Mouse (Mus musculus): ENCODE measurements around the gene Sptlc2. TPM values are rescaled to one million over a fixed set of nuclear protein-coding genes. Genes with fewer than 3 reads are reported as not detected.

Sptlc2 gene
- polyA plus RNA-seq, 1 experiment: 28.7 TPM

DNA sequence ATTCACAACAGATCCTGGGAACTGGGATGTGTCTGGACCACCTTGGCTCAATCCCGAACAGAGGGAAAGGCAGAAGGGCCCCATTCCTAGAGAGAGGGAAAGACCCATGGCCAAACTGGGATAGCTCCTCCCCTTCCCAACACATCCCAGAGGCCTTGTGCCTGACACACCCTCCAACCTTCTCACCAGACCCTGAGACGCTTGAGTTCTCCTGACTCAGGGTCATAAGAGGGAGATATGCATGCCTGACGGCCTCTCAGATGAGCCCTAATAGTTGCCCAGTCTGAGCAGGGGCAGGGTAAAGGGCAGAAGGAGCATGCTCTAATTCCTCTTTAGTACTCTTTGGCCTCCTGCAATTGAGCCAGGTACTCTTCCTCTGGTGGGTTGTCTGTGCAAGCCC is 108.8 kb downstream of the Sptlc2 start:
- no peak for TF ChIP-seq GATA1 (IDR thresholded peaks at IDR 0.05; ENCODE audit: low read length)

DNA sequence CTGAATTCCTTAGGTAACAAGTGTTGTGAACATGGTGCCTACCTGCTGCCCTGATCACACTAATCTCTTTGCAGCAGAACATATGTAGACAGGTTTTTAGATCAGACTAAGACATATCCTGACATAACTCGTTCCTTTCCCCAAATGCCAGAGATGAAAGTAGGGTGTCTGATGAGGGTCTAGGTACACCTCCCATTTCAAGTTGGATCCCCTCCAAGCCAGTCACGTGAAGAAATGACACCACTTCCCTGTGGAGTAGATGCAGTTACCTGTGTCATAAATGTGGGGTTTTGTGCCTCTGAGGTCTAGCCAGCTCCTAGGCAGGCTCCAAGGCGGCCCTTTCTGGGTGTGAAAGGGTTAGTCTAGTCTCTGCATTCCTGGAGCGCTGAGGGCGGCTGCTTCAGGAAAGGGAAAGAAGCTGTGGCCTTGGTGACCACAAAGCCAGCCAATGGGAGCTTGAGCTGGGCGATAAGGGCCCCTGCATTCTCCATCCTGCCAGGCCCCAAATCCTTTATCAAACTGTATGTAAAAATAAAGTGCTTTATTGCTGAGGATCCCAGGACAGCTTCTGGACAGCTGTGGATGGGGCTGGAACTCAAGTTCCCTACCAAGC is 109.9 kb downstream of the Sptlc2 start:
- no peak for TF ChIP-seq GATA1 (IDR thresholded peaks at IDR 0.05; ENCODE audit: low read length)

DNA sequence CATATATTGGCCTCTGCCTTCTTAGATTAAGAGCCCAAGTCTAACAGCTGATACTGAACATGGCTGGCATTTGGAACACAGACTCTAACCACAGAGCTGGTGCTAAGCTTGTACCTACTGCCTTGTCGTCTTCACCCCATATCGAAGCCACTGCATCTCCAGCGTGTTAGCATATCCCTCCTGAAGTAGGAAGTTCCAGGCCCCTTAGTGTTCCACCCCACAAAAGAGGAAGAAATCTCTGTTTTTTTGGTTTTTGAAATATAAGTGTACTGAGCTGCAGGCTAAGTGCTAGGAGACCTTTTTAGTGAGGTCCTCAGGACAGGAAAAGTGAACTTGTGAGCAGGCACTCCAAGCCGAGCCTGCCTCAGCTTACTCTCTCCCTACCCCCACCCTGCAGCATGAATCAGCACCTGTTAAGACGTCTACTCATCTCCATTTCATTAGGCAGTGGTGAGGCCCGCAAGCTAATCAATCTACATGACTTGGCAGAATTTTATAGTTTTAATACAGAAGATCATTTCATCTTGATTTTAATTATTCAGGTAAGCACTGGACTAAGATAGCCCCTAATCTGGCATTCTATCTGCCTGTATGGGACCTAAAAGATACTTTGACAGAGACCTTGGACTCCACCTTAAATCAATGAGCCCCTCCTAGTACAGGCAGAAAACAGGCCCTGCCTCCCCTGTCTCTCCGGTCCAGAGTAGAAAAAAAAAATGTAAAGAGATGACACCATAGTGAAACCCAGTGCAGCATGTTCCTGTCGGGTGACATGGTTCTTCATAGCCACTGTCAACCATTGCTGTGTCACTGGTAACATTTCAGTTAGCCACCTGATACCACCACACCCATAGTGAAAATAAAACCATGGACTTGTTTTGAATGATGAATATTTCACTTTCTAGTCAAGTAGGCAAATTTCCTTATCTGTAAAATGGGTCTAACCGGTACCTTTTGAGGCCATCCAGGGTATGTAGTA is 113.0 kb downstream of the Sptlc2 start:
- no peak for TF ChIP-seq GATA1 (IDR thresholded peaks at IDR 0.05; ENCODE audit: low read length)

DNA sequence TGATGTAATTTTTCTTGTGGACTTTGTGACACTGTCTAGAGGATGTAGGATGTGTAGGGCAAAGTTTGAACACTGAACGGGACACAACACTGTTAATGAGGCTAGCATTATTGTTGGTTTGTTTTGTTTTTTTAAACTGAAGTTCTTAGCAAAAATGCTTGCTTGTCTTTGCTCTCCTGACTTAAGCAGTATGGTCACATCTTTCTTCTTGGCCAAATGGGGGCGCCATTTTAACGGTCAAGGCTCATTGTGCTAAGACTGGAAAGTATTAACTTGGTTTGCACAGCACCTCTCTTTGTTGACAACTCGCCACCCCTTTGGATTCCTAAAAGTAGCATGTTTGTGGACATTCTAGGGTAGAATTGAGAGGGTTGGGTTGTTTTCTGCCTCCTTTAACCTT is 120.5 kb downstream of the Sptlc2 start:
- no peak for TF ChIP-seq GATA1 (IDR thresholded peaks at IDR 0.05; ENCODE audit: low read length)

DNA sequence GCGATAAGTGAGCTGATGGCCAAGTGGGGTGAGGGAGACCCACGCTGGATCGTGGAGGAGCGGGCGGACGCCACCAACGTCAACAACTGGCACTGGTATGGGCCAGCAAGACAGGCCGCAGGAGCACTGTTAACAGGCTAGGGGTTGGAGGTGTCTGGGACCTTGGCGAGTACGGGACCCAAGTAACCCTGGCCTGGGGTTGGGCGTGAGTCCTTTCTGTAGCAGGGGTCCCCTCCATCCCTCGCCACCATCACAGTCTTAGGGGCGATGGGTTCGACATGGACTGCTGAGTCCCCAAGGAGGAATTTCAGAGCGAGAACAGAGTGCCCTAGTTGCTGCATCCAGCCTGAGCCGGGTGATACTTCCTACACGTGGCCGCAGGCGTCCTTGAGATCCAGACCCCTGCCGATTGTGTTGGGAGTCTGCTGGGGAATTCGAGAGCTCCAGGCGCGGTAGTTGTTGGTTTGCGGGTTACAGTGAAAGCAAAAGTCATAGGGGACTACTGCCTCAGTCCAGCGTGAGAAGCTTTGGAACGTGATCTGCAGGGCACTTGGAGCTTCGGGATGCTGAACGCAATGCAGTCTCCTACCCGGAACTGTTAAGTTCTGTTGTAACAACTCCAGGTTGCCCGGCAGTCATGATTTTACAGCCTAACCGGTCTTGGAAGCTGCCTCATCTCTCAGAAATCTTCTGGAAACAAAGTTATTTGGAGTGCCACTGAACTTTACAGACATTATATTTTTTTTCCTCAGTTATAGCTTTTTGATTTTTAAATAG is 121.1 kb downstream of the Sptlc2 start:
- no peak for TF ChIP-seq GATA1 (IDR thresholded peaks at IDR 0.05; ENCODE audit: low read length)

DNA sequence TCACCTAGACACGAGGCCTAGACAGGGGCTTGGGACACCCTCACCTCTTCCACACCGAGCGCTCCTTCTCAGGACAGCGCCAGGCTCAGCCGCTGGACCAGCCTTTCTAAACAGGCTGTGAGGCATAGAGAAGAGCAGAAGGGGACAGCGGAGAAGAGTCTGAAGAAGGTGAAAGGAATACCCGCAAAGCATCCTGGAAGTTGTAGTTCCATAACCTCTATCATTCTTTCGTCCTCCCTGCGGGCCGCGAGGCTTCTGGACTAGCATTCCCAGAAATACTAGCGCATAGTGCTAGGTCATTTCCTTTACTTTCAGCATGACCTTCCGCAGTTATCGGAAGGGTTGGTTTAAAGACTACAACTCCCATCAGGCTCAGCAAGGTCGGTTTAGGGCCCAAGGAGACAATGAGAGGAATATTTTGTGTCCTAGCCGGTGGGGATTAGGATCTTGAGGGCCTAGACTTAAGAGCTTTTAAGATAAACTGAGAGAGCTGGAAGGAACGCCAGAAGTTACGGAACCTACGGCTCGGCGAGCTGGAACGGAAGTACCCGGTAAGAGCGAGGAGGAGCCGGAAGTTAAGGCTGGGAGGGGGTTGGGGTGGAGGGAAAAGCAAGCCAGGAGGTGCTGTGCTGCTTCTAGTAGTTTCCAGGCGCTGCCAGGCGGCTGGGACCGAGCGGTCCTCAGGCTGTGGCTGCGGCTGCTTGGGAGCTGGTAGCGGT is 121.9 kb downstream of the Sptlc2 start, which contains the start of the genes Vipas39 and Ahsa1:
TSS of gene Vipas39 (minus strand) at position 149 of the 719 bp plus-strand sequence.
TSS of gene Ahsa1 (plus strand) at position 372 of the 719 bp plus-strand sequence.
- no peak for TF ChIP-seq GATA1 (IDR thresholded peaks at IDR 0.05; ENCODE audit: low read length)

DNA sequence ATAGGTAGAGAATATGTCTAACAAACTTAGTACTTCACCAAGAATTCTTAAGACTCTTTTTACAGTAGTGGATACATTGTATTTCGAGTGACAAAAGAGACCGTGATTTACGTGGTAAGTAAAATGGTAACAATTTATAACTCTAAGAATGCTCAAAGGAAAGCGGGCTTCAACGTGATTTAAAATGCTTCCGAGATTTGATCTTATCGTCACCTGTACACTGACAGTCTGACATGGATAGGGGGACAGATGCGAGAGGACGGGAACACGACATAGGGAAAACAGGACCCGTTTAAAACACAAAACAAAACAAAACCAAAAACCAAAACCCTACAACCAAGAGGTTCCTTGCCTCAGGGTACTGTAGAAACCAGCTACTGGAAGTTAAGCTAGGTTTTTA is 122.7 kb downstream of the Sptlc2 start:
- TF ChIP-seq GATA1 (IDR thresholded peaks at IDR 0.05; ENCODE audit: low read length): no peak

DNA sequence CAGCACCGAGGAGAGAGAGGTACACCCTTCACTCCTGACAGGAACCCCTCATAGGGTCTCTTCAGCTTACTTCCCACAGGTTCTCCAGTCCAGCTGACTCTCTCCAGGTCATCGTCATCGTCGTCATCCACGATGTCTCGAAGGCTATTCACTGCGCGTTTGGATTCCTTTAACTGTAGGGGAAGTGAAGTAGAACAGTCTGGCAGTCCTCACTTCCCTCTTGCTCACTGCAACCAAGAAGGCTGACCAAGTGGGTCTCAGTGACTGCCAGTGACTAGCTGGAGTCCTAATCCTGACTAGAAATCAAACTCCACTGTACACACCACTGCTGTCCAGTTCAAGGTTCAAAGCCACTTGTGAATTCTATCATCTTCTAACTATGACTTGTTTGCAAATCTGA is 127.6 kb downstream of the Sptlc2 start:
- TF ChIP-seq GATA1 (IDR thresholded peaks at IDR 0.05; ENCODE audit: low read length): no peak

DNA sequence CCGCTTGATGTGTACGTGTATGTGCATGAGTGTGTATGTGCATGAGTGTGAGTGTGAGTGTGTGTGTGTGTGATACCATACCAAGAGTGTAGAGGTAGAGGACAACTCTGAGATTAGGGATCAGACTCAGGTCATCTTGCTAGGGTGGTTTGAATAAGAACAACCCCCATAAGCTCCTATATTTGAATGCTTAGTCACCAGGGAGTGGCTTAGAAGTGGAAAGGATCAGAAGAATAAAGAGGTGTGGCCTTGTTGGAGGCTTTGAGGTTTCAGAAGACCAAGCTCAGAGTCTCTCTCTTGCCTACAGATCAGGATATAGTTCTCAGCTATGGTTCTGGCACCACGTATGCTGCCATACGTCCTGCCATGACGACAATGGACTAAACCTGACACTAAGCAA is 131.5 kb downstream of the Sptlc2 start:
- no peak for TF ChIP-seq GATA1 (IDR thresholded peaks at IDR 0.05; ENCODE audit: low read length)

Other genes with a start within 250 kb of the Sptlc2 start
- gene Gstz1, start 241.2 kb downstream of the Sptlc2 start, polyA plus RNA-seq (2012): 4.7 and 6.0 TPM in 2 replicates
- 3.0 and 3.9 TPM in 2 replicates for gene Pomt2, start 240.4 kb downstream of the Sptlc2 start, polyA plus RNA-seq (2012)
- 0.33 TPM in 1 of 2 replicates, not detected in the other for gene Samd15, start 188.6 kb downstream of the Sptlc2 start, polyA plus RNA-seq (2012)
- gene Tmed8, start 187.9 kb downstream of the Sptlc2 start, polyA plus RNA-seq (2012): 2.6 and 3.0 TPM in 2 replicates
- 0.08 TPM in 1 of 2 replicates, not detected in the other for gene Noxred1, start 149.6 kb downstream of the Sptlc2 start, polyA plus RNA-seq (2012)
- 0.40 and 0.55 TPM in 2 replicates for gene Vipas39, start 122.1 kb downstream of the Sptlc2 start, polyA plus RNA-seq (2012)
- gene Ahsa1, start 121.9 kb downstream of the Sptlc2 start, polyA plus RNA-seq (2012): 209 and 244 TPM in 2 replicates
- not detected in 2 replicates for gene Ism2, start 88.7 kb downstream of the Sptlc2 start, polyA plus RNA-seq (2012)
- 2.3 and 3.9 TPM in 2 replicates for gene Slirp, start 55.5 kb upstream of the Sptlc2 start, polyA plus RNA-seq (2012)
- gene Alkbh1, start 55.7 kb upstream of the Sptlc2 start, polyA plus RNA-seq (2012): 26.5 and 30.5 TPM in 2 replicates
- 15.8 and 15.9 TPM in 2 replicates for gene Snw1, start 83.9 kb upstream of the Sptlc2 start, polyA plus RNA-seq (2012)
- not detected in 2 replicates for gene Gm5788, start 106.4 kb upstream of the Sptlc2 start, polyA plus RNA-seq (2012)
- not detected in 2 replicates for gene Gm8300, start 126.0 kb upstream of the Sptlc2 start, polyA plus RNA-seq (2012)
- gene Oog1, start 214.3 kb upstream of the Sptlc2 start, polyA plus RNA-seq (2012): not detected in 2 replicates
- not detected in 2 replicates for gene Gm4027, start 230.5 kb upstream of the Sptlc2 start, polyA plus RNA-seq (2012)

All from G1E-ER4 (cell line).